Mouse (Mus musculus) heart, embryonic 12.5 days (tissue): Measurements from ENCODE around the gene Caap1. TPM values are rescaled to one million over a fixed set of nuclear protein-coding genes. Genes with fewer than 3 reads are reported as not detected.

Experiments
- ATAC-seq: fragments of 200-750 bp; cut with Nextera tagmentation; 2 replicates; pipeline ENCODE4 v1.8.0; 2017; ENCODE audit warnings: moderate TSS enrichment, moderate library complexity; ENCODE audit not compliant: insufficient number of reproducible peaks, low FRiP score
- H3K27ac ChIP-seq: fragments of 300-500 bp; sonication (generic); 2 replicates; pipeline ENCODE4 v1.5.1; 2016; ENCODE audit warnings: mild to moderate bottlenecking, moderate library complexity; ENCODE audit not compliant: poor library complexity, severe bottlenecking
- H3K27me3 ChIP-seq: fragments of 300-500 bp; sonication (generic); replicated peaks from 2 replicates; pipeline ENCODE4 v1.6.1; 2016; ENCODE audit warnings: mild to moderate bottlenecking, moderate library complexity
- H3K36me3 ChIP-seq: fragments of 300-500 bp; sonication (generic); 2 replicates; pipeline ENCODE4 v1.6.1; 2016; ENCODE audit warnings: mild to moderate bottlenecking, moderate library complexity
- H3K4me1 ChIP-seq: fragments of 300-500 bp; sonication (generic); replicated peaks from 2 replicates; pipeline ENCODE4 v1.6.1; 2016; ENCODE audit warnings: mild to moderate bottlenecking
- H3K4me2 ChIP-seq: fragments of 300-500 bp; sonication (generic); 2 replicates; pipeline ENCODE4 v1.6.1; 2016; ENCODE audit warnings: mild to moderate bottlenecking, moderate library complexity
- H3K4me3 ChIP-seq: fragments of 300-500 bp; sonication (generic); 2 replicates; pipeline ENCODE4 v1.5.1; 2016; ENCODE audit warnings: mild to moderate bottlenecking
- H3K9ac ChIP-seq: fragments of 300-500 bp; sonication (generic); 2 replicates; pipeline ENCODE4 v1.6.1; 2016; ENCODE audit warnings: mild to moderate bottlenecking, moderate library complexity
- H3K9me3 ChIP-seq: fragments of 300-500 bp; sonication (generic); replicated peaks from 2 replicates; pipeline ENCODE4 v1.6.1; 2016; ENCODE audit warnings: mild to moderate bottlenecking, moderate library complexity
- WGBS: fragments of 180-500 bp; shearing (Covaris S2); methylation state at CpG from one replicate; pipeline ENCODE4 v1.1.7; 2016; 5-methylcytosine and 5-hydroxymethylcytosine counted together
- polyA plus RNA-seq: library from polyadenylated mRNA; unstranded; fragments of >200 nt; fragmentation: Nextera tagmentation; extraction: Ambion mirVana; gene quantifications from 2 replicates; pipeline ENCODE4 v1.2.1, GENCODE M21; 2016

The Caap1 gene
- polyA plus RNA-seq, 1 experiment from 2014 or later, result 15.8 TPM

DNA sequence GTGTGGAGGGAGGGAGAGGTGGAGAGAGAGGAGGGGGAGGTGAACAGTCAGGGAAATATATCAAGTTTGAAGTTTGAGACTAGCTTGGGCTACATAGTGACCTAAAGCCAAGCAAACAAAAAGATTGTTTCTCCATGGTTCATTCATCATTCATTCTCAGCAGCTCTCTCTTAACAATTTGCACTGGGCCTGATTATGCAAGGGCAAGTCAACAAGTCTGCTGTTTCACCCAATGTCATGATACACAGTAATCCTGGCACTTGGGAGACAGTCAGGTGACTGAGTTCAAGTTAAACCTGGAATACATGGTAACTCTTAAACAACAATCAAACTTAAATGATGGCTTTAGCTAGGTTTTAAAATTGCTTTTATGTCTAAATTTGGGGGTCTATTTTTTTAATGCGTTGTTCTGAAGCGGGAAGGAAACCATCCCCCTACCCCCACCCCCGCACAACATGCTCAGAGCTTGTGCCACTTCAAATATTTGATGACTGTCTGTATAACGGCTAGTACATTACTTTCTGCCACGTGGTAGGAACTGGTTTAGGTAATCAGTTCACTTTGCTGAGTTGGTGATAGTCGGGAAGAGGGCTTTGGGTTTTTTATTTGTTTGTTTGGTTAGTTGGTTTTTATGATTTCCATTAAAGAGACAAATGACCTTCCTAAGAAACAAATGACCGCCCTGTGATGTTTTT is 5.5 kb upstream of the Caap1 start:
- Histone ChIP-seq H3K9ac (no peak overlapping the region), H3K4me3 (no peak overlapping the region), H3K4me2 (no peak overlapping the region), H3K36me3 (peaks cover 5% of the 10 kb centered on the region; the same call in 1 of the 2 replicates), H3K27me3 (no peaks in the 10 kb centered on the region), H3K4me1 (no peaks in the 10 kb centered on the region), H3K27ac (no peak overlapping the region), H3K9me3 (no peaks in the 10 kb centered on the region)
- ATAC-seq, result no peak
- WGBS, result 72% methylated on average over 7 of the region's 7 CpGs

DNA sequence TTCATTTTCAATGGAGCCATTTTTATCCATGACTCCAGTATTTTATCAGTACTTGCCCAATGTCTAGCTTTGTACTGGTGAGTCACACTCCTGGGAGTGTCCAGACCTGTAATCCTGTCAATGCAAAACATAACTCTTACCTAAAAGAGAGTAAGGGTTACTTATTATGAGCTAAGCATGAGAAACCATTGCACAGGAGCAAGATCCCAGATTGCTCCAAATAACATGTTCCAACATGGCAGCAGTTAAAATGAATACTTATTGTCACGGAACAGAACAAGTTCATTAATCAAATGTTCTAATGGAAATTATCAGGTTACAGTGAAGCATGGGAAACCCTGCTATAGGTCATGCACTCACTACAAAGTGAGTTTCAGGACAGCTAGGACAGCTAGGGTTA is 3.7 kb upstream of the Caap1 start:
- 76% methylated on average over 1 of the region's 1 CpGs for WGBS
- Histone ChIP-seq H3K4me3 (no peak overlapping the region), H3K27ac (no peak overlapping the region), H3K9ac (no peak overlapping the region), H3K9me3 (no peaks in the 10 kb centered on the region), H3K36me3 (no peaks in the 10 kb centered on the region), H3K4me1 (peaks cover 4% of the 10 kb centered on the region; the same call in 1 of the 2 replicates), H3K27me3 (no peaks in the 10 kb centered on the region), H3K4me2 (no peak overlapping the region)
- ATAC-seq, result no peak

DNA sequence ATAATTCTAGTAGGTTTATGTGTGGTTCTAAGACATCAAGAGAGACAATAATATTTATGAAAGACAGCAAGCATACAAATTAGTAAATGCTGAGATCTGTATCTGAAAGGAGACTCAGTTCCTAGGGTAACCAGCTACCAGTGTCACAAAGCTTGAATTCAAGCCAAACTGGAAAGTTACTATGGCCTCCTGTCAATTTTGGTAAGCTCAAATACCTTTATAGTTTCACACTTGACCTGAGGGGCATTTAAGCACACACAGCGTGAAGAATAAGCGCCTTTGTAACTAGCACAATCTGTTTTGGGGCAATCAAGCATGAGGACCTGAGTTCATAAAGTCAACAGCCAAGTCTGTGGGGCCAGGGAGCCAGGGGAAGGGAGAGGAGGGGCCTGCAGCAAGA is 2.7 kb upstream of the Caap1 start:
- Histone ChIP-seq H3K4me2 (no peak overlapping the region), H3K4me3 (no peak overlapping the region), H3K27ac (no peak overlapping the region), H3K9me3 (no peaks in the 10 kb centered on the region), H3K27me3 (no peaks in the 10 kb centered on the region), H3K36me3 (no peaks in the 10 kb centered on the region), H3K9ac (no peak overlapping the region), H3K4me1 (peaks cover 8% of the 10 kb centered on the region; the same call in 1 of the 2 replicates)
- no peak for ATAC-seq
- WGBS, result 76% methylated on average over 2 of the region's 2 CpGs

DNA sequence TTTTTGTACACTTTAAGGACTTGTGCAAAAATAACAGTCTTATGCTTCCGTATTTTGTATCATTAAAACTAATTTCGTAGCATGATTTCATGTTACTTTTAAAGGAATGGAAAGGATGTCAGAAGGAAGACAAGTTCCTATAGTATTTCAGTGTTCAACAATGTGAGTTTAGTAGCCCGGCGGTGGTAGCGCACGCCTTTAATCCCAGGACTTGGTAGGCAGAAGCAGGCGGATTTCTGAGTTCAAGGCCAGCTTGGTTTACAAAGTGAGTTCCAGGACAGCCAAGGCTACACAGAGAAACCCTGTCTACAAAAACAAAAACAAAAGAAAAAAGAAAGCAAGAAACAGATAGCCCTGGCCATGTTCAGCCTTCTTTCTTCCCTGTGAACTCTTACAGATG is 549 bp upstream of the Caap1 start:
- Histone ChIP-seq H3K4me2 (0 out of 2 replicates have a peak overlapping the region, but pooled peaks have one; percentile 3), H3K9ac (no peak overlapping the region), H3K36me3 (no peaks in the 10 kb centered on the region), H3K27ac (no peak overlapping the region), H3K4me3 (no peak overlapping the region), H3K4me1 (peaks cover 8% of the 10 kb centered on the region; the same call in 1 of the 2 replicates), H3K9me3 (no peaks in the 10 kb centered on the region), H3K27me3 (no peaks in the 10 kb centered on the region)
- WGBS, result 77% methylated on average over 7 of the region's 7 CpGs
- no peak for ATAC-seq

DNA sequence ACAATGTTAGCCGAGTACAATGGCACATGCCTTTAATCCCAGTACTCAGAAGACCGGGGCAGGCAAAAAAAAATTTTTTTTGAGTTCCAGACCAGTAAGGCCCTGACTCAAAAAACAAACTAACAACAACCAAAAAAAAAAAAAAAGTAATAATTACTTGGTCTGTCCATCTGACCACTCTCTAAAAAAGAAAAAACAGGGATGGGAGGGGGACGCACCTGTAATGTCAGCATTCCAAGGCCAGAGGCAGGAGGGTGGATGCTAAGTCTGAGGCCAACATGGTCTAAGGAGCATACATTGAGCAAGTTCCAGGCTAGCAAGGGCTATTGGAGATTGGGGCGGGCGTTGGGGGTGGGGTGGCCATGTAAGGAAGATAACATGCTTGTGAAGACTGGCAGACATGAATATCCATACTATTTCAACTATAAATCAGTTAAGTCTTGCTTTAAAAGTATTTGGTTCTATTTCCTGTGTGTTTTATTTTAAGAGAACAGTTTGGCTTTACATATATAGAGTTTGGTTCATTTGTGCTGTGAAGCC is 1.6 kb downstream of the Caap1 start:
- H3K27me3 ChIP-seq, result no peaks in the 10 kb centered on the region
- peaks cover 8% of the 10 kb centered on the region; the same call in 1 of the 2 replicates for H3K4me1 ChIP-seq
- peak overlapping the region; percentile 100; the same call in 1 of the 2 replicates for H3K4me3 ChIP-seq
- H3K9ac ChIP-seq, result no peak overlapping the region
- H3K9me3 ChIP-seq, result no peaks in the 10 kb centered on the region
- no peak overlapping the region for H3K27ac ChIP-seq
- H3K4me2 ChIP-seq, result peak overlapping the region; percentile 72
- H3K36me3 ChIP-seq, result 0 out of 2 replicates have a peak, but pooled peaks cover 2% of the 10 kb centered on the region
- ATAC-seq, result no peak
- 87% methylated on average over 5 of the region's 5 CpGs for WGBS

DNA sequence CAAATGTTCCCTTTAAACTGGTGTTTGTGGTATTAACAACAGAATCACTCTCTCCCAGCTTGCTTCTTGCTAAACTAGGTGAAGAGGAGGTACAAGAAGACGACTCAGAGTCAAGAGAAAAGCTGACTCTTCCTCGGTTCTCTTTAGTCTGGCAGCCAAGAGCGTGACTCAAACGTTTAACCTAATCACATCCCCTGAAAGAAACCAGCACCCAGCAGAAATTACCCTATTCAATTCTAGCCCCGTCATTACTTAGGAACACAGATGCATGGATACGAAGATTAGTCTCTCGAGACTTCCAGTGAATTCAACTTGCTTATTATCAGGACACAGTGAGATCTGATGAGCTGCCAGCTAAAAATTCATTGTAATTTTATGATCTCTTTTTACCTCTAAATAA is 12.3 kb downstream of the Caap1 start:
- H3K4me2 ChIP-seq, result no peak overlapping the region
- no peaks in the 10 kb centered on the region for H3K4me1 ChIP-seq
- H3K27ac ChIP-seq, result no peak overlapping the region
- H3K36me3 ChIP-seq, result peaks cover 33% of the 10 kb centered on the region
- H3K9me3 ChIP-seq, result no peaks in the 10 kb centered on the region
- no peaks in the 10 kb centered on the region for H3K27me3 ChIP-seq
- no peak for ATAC-seq
- H3K4me3 ChIP-seq, result no peak overlapping the region
- WGBS, result 78% methylated on average over 7 of the region's 7 CpGs
- no peak overlapping the region for H3K9ac ChIP-seq

DNA sequence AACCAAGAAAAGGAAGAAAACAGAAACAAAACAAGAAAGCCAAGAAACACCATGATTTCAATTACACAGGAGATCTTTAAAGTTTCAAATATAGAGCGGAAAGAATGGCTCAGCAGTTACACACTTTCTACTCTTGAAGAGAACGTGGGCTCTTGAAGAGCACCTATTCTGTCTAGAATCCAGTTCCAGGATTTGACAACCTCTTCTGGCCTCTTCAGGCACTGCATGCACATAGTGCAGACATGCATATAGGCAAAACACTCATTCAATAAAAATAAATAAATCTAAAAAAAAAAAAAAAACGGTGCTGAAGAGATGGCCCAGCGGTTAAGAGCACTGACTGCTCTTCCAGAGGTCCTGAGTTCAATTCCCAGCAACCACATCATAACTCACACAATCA is 13.6 kb downstream of the Caap1 start:
- Histone ChIP-seq H3K27me3 (no peaks in the 10 kb centered on the region), H3K4me1 (no peaks in the 10 kb centered on the region), H3K27ac (no peak overlapping the region), H3K36me3 (peaks cover 41% of the 10 kb centered on the region), H3K4me3 (no peak overlapping the region), H3K9me3 (no peaks in the 10 kb centered on the region), H3K4me2 (no peak overlapping the region), H3K9ac (no peak overlapping the region)
- ATAC-seq, result no peak
- 82% methylated on average over 4 of the region's 4 CpGs for WGBS

DNA sequence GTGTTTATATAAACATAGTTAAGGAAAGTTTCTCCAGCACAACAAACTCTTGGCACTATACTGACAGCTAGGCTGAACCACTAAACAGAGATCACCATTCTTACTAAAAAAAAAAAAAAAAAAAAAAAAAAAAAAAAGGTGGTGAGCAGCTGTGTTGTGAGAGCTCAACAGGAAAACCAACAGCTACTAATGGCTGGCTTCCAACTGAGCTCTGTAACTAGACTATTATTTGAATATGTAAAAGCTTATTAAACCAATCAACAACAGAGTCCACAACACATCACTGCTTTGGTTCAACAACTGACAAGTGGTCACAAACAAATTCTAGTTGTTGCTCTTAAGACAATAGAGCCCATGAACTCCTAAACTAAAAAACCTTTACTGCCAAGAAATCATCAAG is 23.4 kb downstream of the Caap1 start:
- no peaks in the 10 kb centered on the region for H3K9me3 ChIP-seq
- H3K27me3 ChIP-seq, result no peaks in the 10 kb centered on the region
- 0 out of 2 replicates have a peak, but pooled peaks cover 3% of the 10 kb centered on the region for H3K4me1 ChIP-seq
- H3K4me3 ChIP-seq, result no peak overlapping the region
- H3K27ac ChIP-seq, result no peak overlapping the region
- no peak overlapping the region for H3K4me2 ChIP-seq
- no peak for ATAC-seq
- H3K9ac ChIP-seq, result no peak overlapping the region
- peaks cover 11% of the 10 kb centered on the region; the same call in 1 of the 2 replicates for H3K36me3 ChIP-seq

DNA sequence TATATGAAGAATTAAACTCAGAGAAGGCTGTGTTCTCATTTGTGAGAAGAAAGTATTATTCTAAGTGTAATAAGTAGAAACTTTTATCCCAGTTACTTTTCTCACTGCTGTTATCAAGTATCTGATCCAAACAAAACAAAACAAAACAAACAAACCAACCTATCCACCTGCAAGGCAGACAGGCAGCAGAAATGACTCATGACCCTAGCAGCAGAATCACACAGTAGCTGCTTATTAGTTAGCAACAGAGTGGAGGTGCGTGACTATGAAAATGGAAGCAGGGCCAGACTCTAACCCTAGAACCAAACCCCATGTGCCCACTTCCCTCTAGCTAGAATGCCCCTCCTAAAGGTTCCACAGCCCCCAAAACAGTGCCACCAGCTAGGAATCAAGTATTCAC is 27.1 kb downstream of the Caap1 start:
- Histone ChIP-seq H3K9ac (no peak overlapping the region), H3K27ac (no peak overlapping the region), H3K4me3 (no peak overlapping the region), H3K4me2 (no peak overlapping the region), H3K4me1 (0 out of 2 replicates have a peak, but pooled peaks cover 3% of the 10 kb centered on the region), H3K36me3 (0 out of 2 replicates have a peak, but pooled peaks cover 1% of the 10 kb centered on the region), H3K27me3 (no peaks in the 10 kb centered on the region), H3K9me3 (no peaks in the 10 kb centered on the region)
- WGBS, result 89% methylated on average over 1 of the region's 1 CpGs
- ATAC-seq, result no peak

DNA sequence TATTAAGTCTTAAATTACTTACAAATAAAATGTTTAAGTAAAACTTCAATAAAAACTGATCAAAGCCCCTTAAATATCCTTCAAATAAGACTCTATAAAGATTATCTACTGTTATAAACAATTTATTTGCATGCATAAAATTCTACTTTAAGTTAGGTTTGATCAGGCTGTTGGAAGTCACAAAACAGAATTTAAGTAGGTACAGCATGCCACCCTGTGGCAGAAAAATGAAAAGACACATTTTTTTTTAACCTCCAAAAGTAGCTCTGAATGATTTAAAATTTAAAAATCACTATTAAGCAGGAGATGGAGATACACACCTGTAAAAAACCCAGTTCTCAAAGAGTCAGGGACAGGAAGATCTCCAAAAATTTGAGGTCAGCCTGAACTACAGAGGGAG is 33.3 kb downstream of the Caap1 start:
- Histone ChIP-seq H3K4me1 (no peaks in the 10 kb centered on the region), H3K27ac (no peak overlapping the region), H3K36me3 (no peaks in the 10 kb centered on the region), H3K9ac (no peak overlapping the region), H3K27me3 (no peaks in the 10 kb centered on the region), H3K4me2 (no peak overlapping the region), H3K9me3 (no peaks in the 10 kb centered on the region), H3K4me3 (no peak overlapping the region)
- ATAC-seq, result no peak

DNA sequence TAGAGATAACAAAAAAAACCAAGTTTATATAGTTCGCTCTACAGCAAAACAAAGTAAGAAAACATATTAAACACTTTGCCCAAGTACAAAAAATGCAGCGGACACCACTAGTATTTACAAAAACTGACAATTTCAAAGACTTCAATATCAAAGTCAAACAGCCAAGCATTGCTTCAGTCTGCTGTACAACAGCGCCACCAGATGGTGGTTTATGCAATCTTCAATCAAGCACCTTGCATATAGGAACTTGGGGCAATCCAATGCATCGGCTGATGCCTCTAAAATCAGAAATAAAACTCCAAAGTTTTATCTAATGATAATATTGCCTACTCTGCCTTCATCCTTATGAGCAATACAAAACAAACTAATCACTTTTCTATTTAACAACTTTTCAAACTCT is 39.0 kb downstream of the Caap1 start:
- 68% methylated on average over 4 of the region's 4 CpGs for WGBS
- no peaks in the 10 kb centered on the region; the same call in 1 of the 2 replicates for H3K9me3 ChIP-seq
- H3K4me1 ChIP-seq, result no peaks in the 10 kb centered on the region
- peaks cover 8% of the 10 kb centered on the region for H3K36me3 ChIP-seq
- no peak for ATAC-seq
- no peak overlapping the region for H3K9ac ChIP-seq
- no peak overlapping the region for H3K4me3 ChIP-seq
- no peak overlapping the region for H3K27ac ChIP-seq
- no peak overlapping the region for H3K4me2 ChIP-seq
- no peaks in the 10 kb centered on the region for H3K27me3 ChIP-seq
